Mouse (Mus musculus) stomach, postnatal 0 days (tissue): ENCODE results near the gene Ccdc169. TPM values are rescaled to one million over a fixed set of nuclear protein-coding genes. Genes with fewer than 3 reads are reported as not detected.

Experiments
- ATAC-seq: fragments of 200-750 bp; cut with Nextera tagmentation; 2 replicates; pipeline ENCODE4 v1.8.0; 2017; ENCODE audit not compliant: low FRiP score, low TSS enrichment
- DNase-seq: peaks from one replicate; pipeline ENCODE4 v3.0.0-alpha.2; 2016; ENCODE audit warnings: low spot score
- H3K27ac ChIP-seq: fragments of 300-500 bp; sonication (generic); replicated peaks from 2 replicates; pipeline ENCODE4 v1.5.1; 2014; ENCODE audit warnings: mild to moderate bottlenecking, control low read depth
- H3K27me3 ChIP-seq: fragments of 300-500 bp; sonication (generic); 2 replicates; pipeline ENCODE4 v1.6.1; 2014; ENCODE audit warnings: low read length; ENCODE audit not compliant: control insufficient read depth, insufficient read depth
- H3K36me3 ChIP-seq: fragments of 300-500 bp; sonication (generic); 2 replicates; pipeline ENCODE4 v1.6.1; 2014; ENCODE audit warnings: low read length, mixed read lengths; ENCODE audit not compliant: control insufficient read depth, insufficient read depth
- H3K4me1 ChIP-seq: fragments of 300-500 bp; sonication (generic); replicated peaks from 2 replicates; pipeline ENCODE4 v1.6.1; 2014; ENCODE audit warnings: antibody characterized with exemption; ENCODE audit not compliant: control insufficient read depth, insufficient read depth
- H3K4me2 ChIP-seq: fragments of 300-500 bp; sonication (generic); replicated peaks from 2 replicates; pipeline ENCODE4 v1.6.1; 2014; ENCODE audit warnings: low read depth, mild to moderate bottlenecking, control low read depth, moderate library complexity
- H3K4me3 ChIP-seq: fragments of 300-500 bp; sonication (generic); 2 replicates; pipeline ENCODE4 v1.5.1; 2014; ENCODE audit warnings: low read depth, low read length, control low read depth
- H3K9ac ChIP-seq: fragments of 300-500 bp; sonication (generic); 2 replicates; pipeline ENCODE4 v1.6.1; 2014; ENCODE audit warnings: mild to moderate bottlenecking, low read length, control low read depth, mixed read lengths
- H3K9me3 ChIP-seq: fragments of 300-500 bp; sonication (generic); 2 replicates; pipeline ENCODE4 v1.6.1; 2016; ENCODE audit warnings: low read length; ENCODE audit not compliant: control insufficient read depth
- CTCF ChIP-seq: IDR thresholded peaks from 2 replicates; pipeline ENCODE4 v1.5.1; 2016; ENCODE audit warnings: antibody characterized with exemption, low read depth, mild to moderate bottlenecking, moderate library complexity
- EP300 ChIP-seq: optimal IDR thresholded peaks from 2 replicates; pipeline ENCODE3; 2016; ENCODE audit warnings: antibody characterized with exemption
- WGBS: fragments of 180-500 bp; shearing (Covaris S2); extraction: QIAGEN DNeasy Blood & Tissue Kit; methylation state at CpG from one replicate; pipeline ENCODE4 v1.1.7; 2014; 5-methylcytosine and 5-hydroxymethylcytosine counted together
- polyA plus RNA-seq: library from polyadenylated mRNA; unstranded; fragments of >200 nt; fragmentation: Nextera tagmentation; extraction: Ambion mirVana; gene quantifications from 2 replicates; pipeline ENCODE4 v1.2.1, GENCODE M21; 2015

The Ccdc169 gene
- 0.05 TPM in 1 of 2 replicates, not detected in the other for polyA plus RNA-seq

GRCm38 (mm10) chr3:55137039-55137438 is at the start of gene Ccdc169:
TSS of gene Ccdc169 (plus strand) at chr3:55137339.
- DNase-seq = no peak
- no peak for ATAC-seq
- Histone ChIP-seq H3K4me3 (no peak within 1 kb of the TSS), H3K4me1 (no peaks in the 10 kb centered on the region), H3K27ac (no peak within 1 kb of the TSS), H3K9me3 (no peaks in the 10 kb centered on the region), H3K9ac (no peak within 1 kb of the TSS), H3K4me2 (no peak within 1 kb of the TSS), H3K36me3 (peaks cover 18% of the 10 kb centered on the region), H3K27me3 (no peaks in the 10 kb centered on the region)
- TF ChIP-seq CTCF (no peak), EP300 (no peak)

- ATAC-seq = no peak
- 56% methylated on average over 4 of the region's 4 CpGs for WGBS
- Histone ChIP-seq H3K9me3 (no peaks in the 10 kb centered on the region), H3K27me3 (no peaks in the 10 kb centered on the region), H3K4me1 (no peaks in the 10 kb centered on the region), H3K36me3 (no peaks in the 10 kb centered on the region), H3K27ac (no peak overlapping the region), H3K4me3 (no peak overlapping the region), H3K4me2 (no peak overlapping the region), H3K9ac (no peak overlapping the region)
- TF ChIP-seq CTCF (peak; percentile 48), EP300 (no peak)
- no peak for DNase-seq
These were observed 49.8 kb upstream of the Ccdc169 start for GRCm38 (mm10) chr3:55087360-55087759.

GRCm38 (mm10) chr3:55088359-55088758 is 48.8 kb upstream of the Ccdc169 start:
- ATAC-seq (no peak), DNase-seq (no peak)
- no peak overlapping the region for H3K27ac ChIP-seq
- no peak for TF ChIP-seq CTCF
- no peak for TF ChIP-seq EP300
- H3K36me3 ChIP-seq = no peaks in the 10 kb centered on the region
- no peak overlapping the region for H3K4me2 ChIP-seq
- no peak overlapping the region for H3K9ac ChIP-seq
- H3K4me3 ChIP-seq = no peak overlapping the region
- no peaks in the 10 kb centered on the region for H3K9me3 ChIP-seq
- 54% methylated on average over 4 of the region's 4 CpGs for WGBS
- H3K4me1 ChIP-seq = no peaks in the 10 kb centered on the region
- no peaks in the 10 kb centered on the region for H3K27me3 ChIP-seq

GRCm38 (mm10) chr3:55088843-55089242 is 48.3 kb upstream of the Ccdc169 start:
- no peak overlapping the region for H3K9ac ChIP-seq
- H3K4me1 ChIP-seq = no peaks in the 10 kb centered on the region
- 61% methylated on average over 3 of the region's 3 CpGs for WGBS
- H3K4me3 ChIP-seq = no peak overlapping the region
- no peak for ATAC-seq
- TF ChIP-seq EP300 = no peak
- TF ChIP-seq CTCF = no peak
- H3K27me3 ChIP-seq = no peaks in the 10 kb centered on the region
- no peak overlapping the region for H3K4me2 ChIP-seq
- H3K36me3 ChIP-seq = no peaks in the 10 kb centered on the region
- no peaks in the 10 kb centered on the region for H3K9me3 ChIP-seq
- no peak for DNase-seq
- H3K27ac ChIP-seq = no peak overlapping the region

- Histone ChIP-seq H3K4me2 (no peak overlapping the region), H3K9me3 (no peaks in the 10 kb centered on the region), H3K4me3 (no peak overlapping the region), H3K27me3 (no peaks in the 10 kb centered on the region), H3K4me1 (no peaks in the 10 kb centered on the region), H3K9ac (no peak overlapping the region), H3K36me3 (no peaks in the 10 kb centered on the region), H3K27ac (no peak overlapping the region)
- TF ChIP-seq CTCF (no peak), EP300 (no peak)
- ATAC-seq (peak; percentile 67), DNase-seq (no peak)
- 54% methylated on average over 4 of the region's 4 CpGs for WGBS
These were observed 47.8 kb upstream of the Ccdc169 start for GRCm38 (mm10) chr3:55089291-55089690.

- no peak overlapping the region for H3K27ac ChIP-seq
- H3K9me3 ChIP-seq = no peaks in the 10 kb centered on the region
- TF ChIP-seq EP300 = no peak
- no peak for TF ChIP-seq CTCF
- H3K27me3 ChIP-seq = no peaks in the 10 kb centered on the region
- no peak overlapping the region for H3K9ac ChIP-seq
- H3K4me3 ChIP-seq = no peak overlapping the region
- WGBS = 54% methylated on average over 1 of the region's 1 CpGs
- no peak overlapping the region for H3K4me2 ChIP-seq
- no peaks in the 10 kb centered on the region for H3K36me3 ChIP-seq
- DNase-seq (no peak), ATAC-seq (no peak)
- no peaks in the 10 kb centered on the region for H3K4me1 ChIP-seq
These were observed 44.0 kb upstream of the Ccdc169 start for GRCm38 (mm10) chr3:55093161-55093560.
